Mouse (Mus musculus) yolk sac, embryonic 10.5 days (tissue): Measurements from ENCODE around the gene Uba1.
"Not testable (repeated sequence)": the region's sequence is repeated elsewhere in the genome, so short reads cannot be mapped to it uniquely, and the experiment has no call there.

Experiments
- DNase-seq: peaks from one replicate; pipeline ENCODE4 v3.0.0-alpha.2; 2017; ENCODE audit warnings: low spot score

The Uba1 gene

DNA sequence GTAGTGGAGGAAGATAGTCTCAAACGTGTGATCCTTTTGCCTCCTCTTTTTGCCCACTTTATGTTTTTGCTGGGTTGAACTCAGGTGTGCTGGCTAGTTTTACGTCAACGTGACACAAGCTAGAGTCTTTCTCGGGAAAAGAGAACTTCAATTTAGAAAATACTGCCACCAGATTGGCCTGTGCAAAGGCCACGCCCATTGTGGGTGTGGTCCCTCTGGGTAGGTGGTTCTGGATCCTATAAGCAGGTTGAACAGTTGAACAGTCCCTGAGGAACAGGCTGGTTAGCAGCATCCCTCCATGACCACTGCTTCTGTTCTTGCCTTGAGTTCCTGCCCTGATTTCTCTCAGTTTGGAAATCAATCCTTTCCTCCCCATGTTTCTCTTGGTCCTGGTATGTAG is 70.6 kb downstream of the Uba1 start:
- no peak for DNase-seq

DNA sequence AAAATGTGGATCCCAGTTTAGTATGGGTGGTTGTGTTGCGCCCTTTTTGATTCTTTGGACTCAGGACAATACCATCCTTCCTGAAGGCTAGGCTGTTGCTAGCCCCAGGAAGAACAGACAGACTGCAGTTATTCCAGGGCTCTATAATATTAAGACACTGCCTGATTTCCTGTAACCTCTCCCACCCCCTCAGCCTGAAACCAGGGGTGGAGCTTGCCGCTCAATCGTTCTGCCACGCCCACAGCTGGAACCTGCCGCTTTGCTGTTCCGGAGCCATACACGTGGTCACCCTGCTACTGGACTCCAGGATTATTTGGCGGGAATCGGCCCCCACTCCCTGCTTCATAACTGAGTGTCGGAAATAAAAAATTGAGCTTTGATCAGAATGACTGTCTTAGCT is 71.9 kb downstream of the Uba1 start:
- not testable (repeated sequence) for DNase-seq
